Mouse (Mus musculus) liver, embryonic 15.5 days (tissue): ENCODE results near the gene Gpsm3. TPM values are rescaled to one million over a fixed set of nuclear protein-coding genes. Genes with fewer than 3 reads are reported as not detected.

Source experiments
- ATAC-seq: fragments of 200-750 bp; cut with Nextera tagmentation; 2 replicates; pipeline ENCODE4 v1.8.0; 2017; ENCODE audit warnings: moderate number of reproducible peaks, mild to moderate bottlenecking, moderate library complexity; ENCODE audit not compliant: insufficient read depth
- H3K27ac ChIP-seq: fragments of 300-500 bp; sonication (generic); replicated peaks from 2 replicates; pipeline ENCODE4 v1.5.1; 2015; ENCODE audit warnings: mild to moderate bottlenecking, inconsistent platforms
- H3K27me3 ChIP-seq: fragments of 300-500 bp; sonication (generic); 2 replicates; pipeline ENCODE4 v1.6.1; 2015; ENCODE audit warnings: mild to moderate bottlenecking, inconsistent platforms
- H3K36me3 ChIP-seq: fragments of 300-500 bp; sonication (generic); replicated peaks from 2 replicates; pipeline ENCODE4 v1.6.1; 2015; ENCODE audit warnings: moderate library complexity, mild to moderate bottlenecking, inconsistent platforms
- H3K4me1 ChIP-seq: fragments of 300-500 bp; sonication (generic); replicated peaks from 2 replicates; pipeline ENCODE4 v1.6.1; 2015; ENCODE audit warnings: inconsistent platforms
- H3K4me2 ChIP-seq: fragments of 300-500 bp; sonication (generic); 2 replicates; pipeline ENCODE4 v1.6.1; 2015; ENCODE audit warnings: moderate library complexity, mild to moderate bottlenecking, inconsistent platforms
- H3K4me3 ChIP-seq: fragments of 300-500 bp; sonication (generic); replicated peaks from 2 replicates; pipeline ENCODE4 v1.5.1; 2015; ENCODE audit warnings: mild to moderate bottlenecking, inconsistent platforms
- H3K9ac ChIP-seq: fragments of 300-500 bp; sonication (generic); 2 replicates; pipeline ENCODE4 v1.6.1; 2015; ENCODE audit warnings: moderate library complexity, mild to moderate bottlenecking, inconsistent platforms
- H3K9me3 ChIP-seq: fragments of 300-500 bp; sonication (generic); replicated peaks from 2 replicates; pipeline ENCODE4 v1.6.1; 2016; ENCODE audit warnings: inconsistent platforms
- WGBS: fragments of 180-500 bp; shearing (Covaris S2); methylation state at CpG from one replicate; pipeline ENCODE4 v1.1.7; 2015; ENCODE audit warnings: mixed read lengths; ENCODE audit not compliant: insufficient replicate concordance; 5-methylcytosine and 5-hydroxymethylcytosine counted together
- polyA plus RNA-seq: library from polyadenylated mRNA; unstranded; fragments of >200 nt; fragmentation: Nextera tagmentation; extraction: Ambion mirVana; gene quantifications from 2 replicates; pipeline ENCODE4 v1.2.1, GENCODE M21; 2015

The Gpsm3 gene
- polyA plus RNA-seq, 1 experiment from 2014 or later: 14.9 TPM

DNA sequence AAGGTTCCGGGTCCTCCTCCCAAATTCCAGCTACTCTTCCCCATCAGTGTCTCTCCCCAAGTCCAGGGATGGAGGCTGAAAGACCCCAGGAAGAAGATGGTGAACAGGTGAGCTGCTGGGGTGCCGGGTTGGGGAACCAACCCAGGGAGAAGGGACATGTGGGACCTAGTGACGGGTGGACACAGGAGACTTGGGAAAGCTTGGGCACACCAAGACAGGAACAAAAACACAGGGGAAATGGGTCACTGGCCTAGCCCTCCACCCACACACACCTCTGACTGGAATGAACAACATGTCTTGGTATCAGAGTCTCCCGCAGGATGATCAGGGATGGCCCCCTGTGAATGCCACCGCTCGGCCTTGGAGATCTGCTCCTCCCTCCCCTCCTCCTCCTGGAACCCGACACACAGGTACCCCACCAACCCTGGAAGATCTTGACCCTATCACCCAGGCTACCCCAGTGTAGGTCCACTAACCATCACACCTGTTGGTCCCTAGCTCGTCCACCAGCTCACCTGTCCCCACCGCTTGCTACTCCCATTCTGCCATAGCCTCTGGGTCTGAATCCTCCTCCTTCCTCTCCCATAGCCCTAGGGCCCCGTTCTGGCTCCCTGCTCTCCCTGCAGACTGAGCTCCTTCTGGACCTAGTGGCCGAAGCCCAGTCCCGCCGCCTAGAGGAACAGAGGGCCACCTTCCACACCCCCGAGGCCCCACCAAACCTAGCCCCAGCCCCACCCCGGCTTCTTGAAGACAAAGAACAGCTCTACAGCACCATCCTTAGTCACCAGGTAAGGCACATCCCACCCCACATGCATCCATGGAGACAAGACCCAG lies 765 bp downstream of the Gpsm3 start:
- Histone ChIP-seq H3K9me3 (no peaks in the 10 kb centered on the region), H3K4me2 (peak overlapping the region; percentile 100), H3K36me3 (peaks cover 15% of the 10 kb centered on the region), H3K27ac (peak overlapping the region; percentile 87), H3K4me3 (peak overlapping the region; percentile 84), H3K27me3 (peaks cover 12% of the 10 kb centered on the region; the same call in 1 of the 2 replicates), H3K4me1 (peaks cover 81% of the 10 kb centered on the region), H3K9ac (peak overlapping the region; percentile 91; the same call in 1 of the 2 replicates)
- 43% methylated on average over 15 of the region's 15 CpGs for WGBS
- no peak for ATAC-seq

- Histone ChIP-seq H3K4me2 (peak within 1 kb of the TSS; percentile 100), H3K36me3 (peaks cover 23% of the 10 kb centered on the region), H3K9ac (peak within 1 kb of the TSS; percentile 91), H3K4me1 (peaks cover 83% of the 10 kb centered on the region), H3K9me3 (no peaks in the 10 kb centered on the region), H3K4me3 (peak within 1 kb of the TSS; percentile 84), H3K27ac (peak within 1 kb of the TSS; percentile 87), H3K27me3 (peaks cover 3% of the 10 kb centered on the region; the same call in 1 of the 2 replicates)
- 5% methylated on average over 21 of the region's 21 CpGs for WGBS
- ATAC-seq: no peak
These were observed 1.7 kb downstream of the Gpsm3 start, which contains the start of gene Pbx2 for GRCm38 (mm10) chr17:34591029-34591993. Gene Pbx2, plus strand, starts transcription at chr17:34591266.

GRCm38 (mm10) chr17:34591994-34592375 lies 2.4 kb downstream of the Gpsm3 start:
- peaks cover 81% of the 10 kb centered on the region for H3K4me1 ChIP-seq
- WGBS: 1% methylated on average over 35 of the region's 35 CpGs
- peak; percentile 56 for ATAC-seq
- peak overlapping the region; percentile 84 for H3K4me3 ChIP-seq
- peak overlapping the region; percentile 100 for H3K4me2 ChIP-seq
- no peaks in the 10 kb centered on the region for H3K9me3 ChIP-seq
- peak overlapping the region; percentile 87 for H3K27ac ChIP-seq
- peaks cover 23% of the 10 kb centered on the region for H3K36me3 ChIP-seq
- no peaks in the 10 kb centered on the region for H3K27me3 ChIP-seq
- H3K9ac ChIP-seq: peak overlapping the region; percentile 91

DNA sequence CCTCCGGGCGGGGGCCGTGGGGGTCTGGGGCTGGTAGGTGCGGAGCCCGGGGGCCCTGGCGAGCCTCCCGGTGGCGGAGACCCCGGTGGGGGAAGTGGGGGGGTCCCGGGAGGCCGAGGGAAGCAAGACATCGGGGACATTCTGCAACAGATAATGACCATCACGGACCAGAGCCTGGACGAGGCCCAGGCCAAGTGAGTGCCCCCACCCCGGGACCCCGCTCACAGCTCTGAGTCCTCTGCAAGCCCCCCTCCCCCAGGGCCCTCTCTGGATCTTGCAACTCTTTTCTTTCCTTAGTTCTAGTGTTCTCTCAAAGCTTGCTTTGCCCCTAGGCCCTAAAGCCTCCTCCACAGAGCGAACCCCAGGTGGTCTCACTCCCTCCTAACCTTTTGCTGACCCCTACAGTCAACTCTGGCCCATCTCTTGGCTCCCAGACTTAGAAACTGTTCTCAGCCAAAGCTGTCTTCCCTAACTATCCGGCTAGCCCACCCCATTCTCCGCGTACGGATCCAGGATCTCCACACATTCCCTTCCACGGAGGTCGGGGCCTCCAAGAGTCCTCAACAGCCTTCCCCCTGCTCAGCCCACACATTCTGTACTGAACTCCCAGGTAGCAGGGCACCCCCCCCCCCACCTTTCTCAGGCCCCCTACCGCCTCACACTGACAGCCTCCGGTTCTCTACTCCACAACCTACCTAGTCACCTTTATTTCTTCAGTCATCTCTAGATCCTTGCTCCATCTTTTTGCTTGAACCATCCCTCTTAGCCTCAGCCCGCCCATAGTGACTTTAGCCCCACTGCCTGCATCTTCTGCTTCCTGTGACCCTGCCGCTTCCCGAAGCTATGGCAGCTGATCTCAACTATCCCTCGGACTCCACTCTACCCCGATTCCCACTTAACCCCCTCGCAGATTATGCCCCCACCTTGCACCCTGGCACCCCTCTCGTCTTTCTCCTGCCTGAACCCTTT lies 3.3 kb downstream of the Gpsm3 start:
- no peaks in the 10 kb centered on the region for H3K9me3 ChIP-seq
- ATAC-seq: no peak
- peak overlapping the region; percentile 91 for H3K9ac ChIP-seq
- peaks cover 83% of the 10 kb centered on the region for H3K4me1 ChIP-seq
- H3K27me3 ChIP-seq: no peaks in the 10 kb centered on the region
- H3K4me3 ChIP-seq: peak overlapping the region; percentile 84
- WGBS: 3% methylated on average over 32 of the region's 32 CpGs
- peak overlapping the region; percentile 100 for H3K4me2 ChIP-seq
- H3K27ac ChIP-seq: peak overlapping the region; percentile 87
- peaks cover 23% of the 10 kb centered on the region for H3K36me3 ChIP-seq

- Histone ChIP-seq H3K9me3 (no peaks in the 10 kb centered on the region), H3K36me3 (peaks cover 23% of the 10 kb centered on the region), H3K27ac (peak overlapping the region; percentile 87), H3K4me2 (peak overlapping the region; percentile 100), H3K27me3 (no peaks in the 10 kb centered on the region), H3K4me3 (peak overlapping the region; percentile 84), H3K4me1 (peaks cover 82% of the 10 kb centered on the region), H3K9ac (peak overlapping the region; percentile 91; the same call in 1 of the 2 replicates)
- 70% methylated on average over 34 of the region's 34 CpGs for WGBS
- ATAC-seq: no peak
These were observed 4.3 kb downstream of the Gpsm3 start for GRCm38 (mm10) chr17:34593752-34594525.

GRCm38 (mm10) chr17:34596098-34596497 lies 6.5 kb downstream of the Gpsm3 start:
- Histone ChIP-seq H3K4me1 (peaks cover 73% of the 10 kb centered on the region), H3K27me3 (no peaks in the 10 kb centered on the region), H3K9ac (no peak overlapping the region), H3K4me3 (no peak overlapping the region), H3K27ac (no peak overlapping the region), H3K4me2 (no peak overlapping the region), H3K36me3 (peaks cover 35% of the 10 kb centered on the region), H3K9me3 (no peaks in the 10 kb centered on the region)
- no peak for ATAC-seq
- 67% methylated on average over 8 of the region's 8 CpGs for WGBS

DNA sequence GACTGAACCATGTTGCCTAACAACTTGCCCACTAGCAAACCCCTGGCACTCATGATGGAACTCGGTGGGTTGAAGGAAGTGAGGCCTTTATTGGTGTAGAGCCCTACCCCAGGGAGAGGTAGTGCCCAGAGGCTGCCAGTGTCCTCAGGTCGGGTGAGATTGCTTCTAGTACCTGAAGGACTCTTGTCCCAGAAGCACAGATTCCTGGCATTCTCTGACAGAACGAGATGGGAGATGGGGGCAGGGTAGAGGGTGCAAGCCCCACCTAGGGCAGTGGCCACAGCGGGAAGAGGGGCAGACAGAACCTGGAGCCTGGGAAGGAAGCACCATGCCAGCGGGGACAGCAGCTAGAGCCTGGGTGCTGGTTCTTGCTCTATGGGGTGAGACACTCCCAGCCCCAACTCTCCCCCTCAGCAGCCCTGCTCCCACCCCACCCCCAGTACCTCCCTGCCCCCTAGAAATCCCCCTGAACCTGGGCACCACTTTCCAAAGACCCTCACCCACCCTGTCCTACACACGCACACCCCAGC lies 8.0 kb downstream of the Gpsm3 start, which contains the start of gene Ager:
TSS of gene Ager (plus strand) at position 297 of the 530 bp plus-strand sequence.
- H3K4me1 ChIP-seq: peaks cover 70% of the 10 kb centered on the region
- H3K4me3 ChIP-seq: no peak within 1 kb of the TSS
- peaks cover 44% of the 10 kb centered on the region for H3K36me3 ChIP-seq
- no peak within 1 kb of the TSS for H3K9ac ChIP-seq
- H3K9me3 ChIP-seq: no peaks in the 10 kb centered on the region
- H3K27ac ChIP-seq: no peak within 1 kb of the TSS
- H3K27me3 ChIP-seq: no peaks in the 10 kb centered on the region
- 21% methylated on average over 6 of the region's 6 CpGs for WGBS
- no peak within 1 kb of the TSS for H3K4me2 ChIP-seq
- ATAC-seq: no peak

DNA sequence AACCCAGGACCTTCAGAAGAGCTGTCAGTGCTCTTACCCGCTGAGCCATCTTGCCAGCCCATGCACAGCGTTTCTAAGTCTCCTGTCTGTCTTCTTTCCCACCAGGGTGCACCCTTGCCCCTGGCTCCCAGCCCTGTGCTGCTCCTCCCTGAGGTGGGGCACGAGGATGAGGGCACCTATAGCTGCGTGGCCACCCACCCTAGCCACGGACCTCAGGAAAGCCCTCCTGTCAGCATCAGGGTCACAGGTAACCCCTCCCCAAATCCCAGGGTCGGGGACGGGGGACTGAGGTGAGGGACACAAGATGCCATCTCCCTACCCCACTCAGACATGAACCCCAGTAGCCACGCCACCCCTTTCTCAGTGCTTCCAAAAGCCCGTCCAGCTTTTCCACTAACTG lies 10.3 kb downstream of the Gpsm3 start:
- 71% methylated on average over 9 of the region's 9 CpGs for WGBS
- H3K27me3 ChIP-seq: no peaks in the 10 kb centered on the region
- ATAC-seq: no peak
- H3K27ac ChIP-seq: no peak overlapping the region
- H3K4me2 ChIP-seq: no peak overlapping the region
- no peak overlapping the region for H3K9ac ChIP-seq
- H3K9me3 ChIP-seq: no peaks in the 10 kb centered on the region
- H3K36me3 ChIP-seq: peaks cover 34% of the 10 kb centered on the region
- peaks cover 60% of the 10 kb centered on the region for H3K4me1 ChIP-seq
- H3K4me3 ChIP-seq: no peak overlapping the region

- Histone ChIP-seq H3K4me1 (peaks cover 70% of the 10 kb centered on the region), H3K27me3 (no peaks in the 10 kb centered on the region), H3K9ac (0 out of 2 replicates have a peak overlapping the region, but pooled peaks have one; percentile 85), H3K4me2 (peak overlapping the region; percentile 97), H3K4me3 (peak overlapping the region; percentile 89; the same call in 1 of the 2 replicates), H3K36me3 (peaks cover 20% of the 10 kb centered on the region), H3K9me3 (no peaks in the 10 kb centered on the region), H3K27ac (no peak overlapping the region)
- no peak for ATAC-seq
- WGBS: 85% methylated on average over 12 of the region's 12 CpGs
These were observed 12.2 kb downstream of the Gpsm3 start for GRCm38 (mm10) chr17:34601796-34602195.
